In genomic region chr5:104460456-104460838, GRCm38 (mm10) we compare ENCODE assay signal across 9 mouse cellular contexts. TPM values are rescaled to one million over a fixed set of nuclear protein-coding genes. Genes with fewer than 3 reads are reported as not detected.
A peak's percentile ranks its signal among the peaks of the same experiment; 100 is the strongest.
DNase-seq lines count a peak whose midpoint lies in the region; ATAC-seq lines count a peak whose summit lies in the region.
"Had no signal": no experiment of that assay in that cellular context is flagged by ENCODE, and none has a peak within 500 bp of the region (broad histone marks: within the 10 kb centered on the region; RNA-seq: fewer than 3 reads in every experiment).

No protein-coding gene starts in this region.

- peak overlapping the region; percentile 87 for H3K4me3 ChIP-seq in kidney, embryonic 14.5 days (ENCODE audit: low read length)
- peak overlapping the region; percentile 71 for H3K4me3 ChIP-seq in embryonic facial prominence, embryonic 13.5 days
- H3K4me3 ChIP-seq in hindbrain, embryonic 16.5 days (ENCODE audit: low read length) = peak overlapping the region; percentile 77
- H3K4me3 ChIP-seq in midbrain, embryonic 15.5 days = peak overlapping the region; percentile 83

- H3K4me2 ChIP-seq in kidney, embryonic 14.5 days (replicated peaks; ENCODE audit: low read depth, low read length) = peak overlapping the region; percentile 79
- peak overlapping the region; percentile 79 for H3K4me2 ChIP-seq in embryonic facial prominence, embryonic 13.5 days
- H3K4me2 ChIP-seq in hindbrain, embryonic 16.5 days (ENCODE audit: low read length) = peak overlapping the region; percentile 61
- H3K4me2 ChIP-seq in midbrain, embryonic 15.5 days = peak overlapping the region; percentile 66

- no peaks in the 10 kb centered on the region for H3K27me3 ChIP-seq in kidney, embryonic 14.5 days (ENCODE audit: control insufficient read depth, insufficient read depth, low read length)
- no peaks in the 10 kb centered on the region for H3K27me3 ChIP-seq in embryonic facial prominence, embryonic 13.5 days
- H3K27me3 ChIP-seq in hindbrain, embryonic 16.5 days (replicated peaks; ENCODE audit: control insufficient read depth, insufficient read depth, low read length) = no peaks in the 10 kb centered on the region
- no peaks in the 10 kb centered on the region for H3K27me3 ChIP-seq in midbrain, embryonic 15.5 days (replicated peaks)
- H3K27me3 ChIP-seq: Patski had no signal

- no peak for ATAC-seq in kidney, embryonic 14.5 days (ENCODE audit: low FRiP score, low TSS enrichment)
- ATAC-seq in embryonic facial prominence, embryonic 13.5 days (ENCODE audit: insufficient number of reproducible peaks, insufficient read depth, low FRiP score, low TSS enrichment, low read depth) = no peak
- ATAC-seq in hindbrain, embryonic 16.5 days = no peak
- ATAC-seq in midbrain, embryonic 15.5 days (replicated peaks) = no peak
- ATAC-seq in cerebellum, adult (ENCODE audit: insufficient number of reproducible peaks, low FRiP score, low TSS enrichment) = no peak

- DNase-seq in kidney, adult 18-20 months = no peak
- DNase-seq in adipocyte (ENCODE audit: low spot score) = no peak
- no peak for DNase-seq in urinary bladder, postnatal 14 days (ENCODE audit: low spot score)

- H3K4me1 ChIP-seq in kidney, embryonic 14.5 days (ENCODE audit: control insufficient read depth, insufficient read depth, low read length) = peaks cover 9% of the 10 kb centered on the region; the same call in 1 of the 2 replicates
- peaks cover 15% of the 10 kb centered on the region for H3K4me1 ChIP-seq in embryonic facial prominence, embryonic 13.5 days
- H3K4me1 ChIP-seq in hindbrain, embryonic 16.5 days (ENCODE audit: control insufficient read depth, insufficient read depth, low read depth, low read length) = peaks cover 16% of the 10 kb centered on the region
- H3K4me1 ChIP-seq in midbrain, embryonic 15.5 days = peaks cover 32% of the 10 kb centered on the region

- no peaks in the 10 kb centered on the region for H3K9me3 ChIP-seq in kidney, embryonic 14.5 days (ENCODE audit: control insufficient read depth, low read length)
- H3K9me3 ChIP-seq in embryonic facial prominence, embryonic 13.5 days = peaks cover 7% of the 10 kb centered on the region; the same call in 1 of the 2 replicates
- H3K9me3 ChIP-seq in hindbrain, embryonic 16.5 days (ENCODE audit: control insufficient read depth, low read length) = no peaks in the 10 kb centered on the region
- H3K9me3 ChIP-seq in midbrain, embryonic 15.5 days = no peaks in the 10 kb centered on the region

- H3K9ac ChIP-seq in kidney, embryonic 14.5 days (ENCODE audit: low read depth, low read length) = peak overlapping the region; percentile 96
- peak overlapping the region; percentile 98 for H3K9ac ChIP-seq in embryonic facial prominence, embryonic 13.5 days
- peak overlapping the region; percentile 94 for H3K9ac ChIP-seq in hindbrain, embryonic 16.5 days (ENCODE audit: low read depth, low read length)
- H3K9ac ChIP-seq in midbrain, embryonic 15.5 days = peak overlapping the region; percentile 87

- peaks cover 20% of the 10 kb centered on the region for H3K36me3 ChIP-seq in kidney, embryonic 14.5 days (ENCODE audit: control insufficient read depth, insufficient read depth, low read length)
- H3K36me3 ChIP-seq in embryonic facial prominence, embryonic 13.5 days = peaks cover 26% of the 10 kb centered on the region
- H3K36me3 ChIP-seq in hindbrain, embryonic 16.5 days (ENCODE audit: control insufficient read depth, insufficient read depth, low read length) = peaks cover 6% of the 10 kb centered on the region
- H3K36me3 ChIP-seq in midbrain, embryonic 15.5 days (replicated peaks) = peaks cover 8% of the 10 kb centered on the region; the same call in 1 of the 2 replicates

- H3K27ac ChIP-seq in kidney, embryonic 14.5 days (ENCODE audit: low read depth, low read length) = peak overlapping the region; percentile 96; the same call in 1 of the 2 replicates
- H3K27ac ChIP-seq in embryonic facial prominence, embryonic 13.5 days = peak overlapping the region; percentile 95; the same call in 1 of the 2 replicates
- H3K27ac ChIP-seq in hindbrain, embryonic 16.5 days (ENCODE audit: low read depth, low read length) = peak overlapping the region; percentile 95
- H3K27ac ChIP-seq in midbrain, embryonic 15.5 days = peak overlapping the region; percentile 90

- WGBS in kidney, embryonic 14.5 days = 32% methylated on average over 3 of the region's 3 CpGs
- 32% methylated on average over 3 of the region's 3 CpGs for WGBS in embryonic facial prominence, embryonic 13.5 days
- 27% methylated on average over 3 of the region's 3 CpGs for WGBS in hindbrain, embryonic 16.5 days
- 33% methylated on average over 3 of the region's 3 CpGs for WGBS in midbrain, embryonic 15.5 days

RNA-seq across cellular contexts. Expression of gene Pkd2, which starts 1.2 kb away (rescaled TPM):
- 15.3 and 29.3 TPM in 2 replicates for polyA plus RNA-seq in kidney, embryonic 14.5 days (2014; fragmentation: Nextera tagmentation; extraction: Ambion mirVana)
- 20.2 and 22.4 TPM in 2 replicates for polyA plus RNA-seq in embryonic facial prominence, embryonic 13.5 days (2015; fragmentation: Nextera tagmentation; extraction: Ambion mirVana)
- 5.8 and 7.6 TPM in 2 replicates for polyA plus RNA-seq in hindbrain, embryonic 16.5 days (2015; fragmentation: Nextera tagmentation; extraction: Ambion mirVana)
- 9.2 TPM in 2 replicates for polyA plus RNA-seq in midbrain, embryonic 15.5 days (2015; fragmentation: Nextera tagmentation; extraction: Ambion mirVana)

RNA-seq across cellular contexts. Expression of gene Spp1, which starts 25.5 kb away (rescaled TPM):
- polyA plus RNA-seq in kidney, embryonic 14.5 days (2014; fragmentation: Nextera tagmentation; extraction: Ambion mirVana) = 6.5 and 6.7 TPM in 2 replicates
- 6.1 and 9.8 TPM in 2 replicates for polyA plus RNA-seq in embryonic facial prominence, embryonic 13.5 days (2015; fragmentation: Nextera tagmentation; extraction: Ambion mirVana)
- 14.9 and 23.4 TPM in 2 replicates for polyA plus RNA-seq in hindbrain, embryonic 16.5 days (2015; fragmentation: Nextera tagmentation; extraction: Ambion mirVana)
- 11.0 and 14.8 TPM in 2 replicates for polyA plus RNA-seq in midbrain, embryonic 15.5 days (2015; fragmentation: Nextera tagmentation; extraction: Ambion mirVana)

RNA-seq across cellular contexts. Expression of gene BC005561, which starts 47.7 kb away (rescaled TPM):
- polyA plus RNA-seq in kidney, embryonic 14.5 days (2014; fragmentation: Nextera tagmentation; extraction: Ambion mirVana) = 15.9 and 16.3 TPM in 2 replicates
- 15.5 and 16.6 TPM in 2 replicates for polyA plus RNA-seq in embryonic facial prominence, embryonic 13.5 days (2015; fragmentation: Nextera tagmentation; extraction: Ambion mirVana)
- polyA plus RNA-seq in hindbrain, embryonic 16.5 days (2015; fragmentation: Nextera tagmentation; extraction: Ambion mirVana) = 10.9 and 11.4 TPM in 2 replicates
- 13.2 and 13.3 TPM in 2 replicates for polyA plus RNA-seq in midbrain, embryonic 15.5 days (2015; fragmentation: Nextera tagmentation; extraction: Ambion mirVana)
